Mouse (Mus musculus): ENCODE data around the gene Abcc1.

DNA sequence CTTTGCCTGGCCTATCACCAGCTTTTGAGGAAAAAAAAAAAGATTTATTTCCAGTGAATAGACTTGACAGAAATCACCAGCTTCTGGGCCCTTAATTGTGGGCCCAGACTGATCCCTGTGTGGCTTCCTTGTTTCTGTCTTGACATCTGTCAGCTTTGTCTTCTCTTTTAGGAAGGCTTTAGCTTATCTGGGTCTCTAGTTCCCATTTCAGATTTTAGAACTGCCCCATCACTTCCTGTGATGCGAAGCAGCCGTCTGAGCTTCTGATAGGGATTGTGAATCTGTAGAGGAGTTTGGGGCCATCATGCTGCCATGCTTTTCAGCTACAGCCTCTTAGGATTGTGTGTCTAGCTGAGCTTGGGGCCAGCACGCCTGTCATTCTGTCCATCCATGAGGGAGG is 48.4 kb downstream of the Abcc1 start:
- TF ChIP-seq TBP (conservative IDR thresholded peaks at IDR 0.05; ENCODE audit: low read depth, low read length) (no peak), CHD1 (IDR thresholded peaks at IDR 0.05; ENCODE audit: low read depth, low read length) (no peak), MEF2A (IDR thresholded peaks at IDR 0.05; ENCODE audit: borderline replicate concordance, low read depth, low read length) (no peak), UBTF (IDR thresholded peaks at IDR 0.05; ENCODE audit: low read depth, low read length) (no peak), CTCF (conservative IDR thresholded peaks at IDR 0.05 in 1 of 2, IDR thresholded peaks at IDR 0.05 in 1 of 2; ENCODE audit: low read depth in 2 of 2, low read length in 2 of 2) (no peak), E2F4 (IDR thresholded peaks at IDR 0.05; ENCODE audit: insufficient replicate concordance, low read depth, low read length) (no peak), CHD2 (IDR thresholded peaks at IDR 0.05; ENCODE audit: low read length) (no peak), POLR2A (IDR thresholded peaks at IDR 0.05; ENCODE audit: low read depth, low read length) (no peak), USF1 (IDR thresholded peaks at IDR 0.05; ENCODE audit: low read depth, low read length) (no peak), POLR2AphosphoS2 (IDR thresholded peaks at IDR 0.05; ENCODE audit: low read depth, low read length) (no peak), ZC3H11A (IDR thresholded peaks at IDR 0.05; ENCODE audit: low read depth, low read length) (no peak), JUND (conservative IDR thresholded peaks at IDR 0.05; ENCODE audit: low read depth, low read length) (no peak), MAFK (IDR thresholded peaks at IDR 0.05; ENCODE audit: insufficient replicate concordance, low read length) (no peak), BHLHE40 (IDR thresholded peaks at IDR 0.05; ENCODE audit: low read depth, low read length) (no peak)
